Comparison of ENCODE assay signal across 14 mouse cellular contexts in genomic region chr17:31265171-31265572, GRCm38 (mm10). TPM values are rescaled to one million over a fixed set of nuclear protein-coding genes. Genes with fewer than 3 reads are reported as not detected.
DNase-seq lines count a peak whose midpoint lies in the region; ATAC-seq and TF ChIP-seq lines count a peak whose summit lies in the region.
"Had no signal": no experiment of that assay in that cellular context is flagged by ENCODE, and none has a peak within 500 bp of the region (broad histone marks: within the 10 kb centered on the region; RNA-seq: fewer than 3 reads in every experiment).

No protein-coding gene starts in this region.

- H3K9ac ChIP-seq in embryonic facial prominence, embryonic 14.5 days (ENCODE audit: low read depth, low read length) = no peak overlapping the region
- H3K9ac ChIP-seq: heart, embryonic 12.5 days; hindbrain, embryonic 15.5 days had no signal

- H3K4me1 ChIP-seq in thymus, adult 2 months (replicated peaks; ENCODE audit: control insufficient read depth, insufficient read depth, low read length) = peaks cover 22% of the 10 kb centered on the region
- 0 out of 2 replicates have a peak, but pooled peaks cover 3% of the 10 kb centered on the region for H3K4me1 ChIP-seq in embryonic facial prominence, embryonic 14.5 days (ENCODE audit: control insufficient read depth, insufficient read depth, low read length)
- H3K4me1 ChIP-seq: heart, embryonic 12.5 days had no signal

- no peaks in the 10 kb centered on the region for H3K9me3 ChIP-seq in embryonic facial prominence, embryonic 14.5 days (ENCODE audit: control insufficient read depth, low read length)
- H3K9me3 ChIP-seq: heart, embryonic 12.5 days; hindbrain, embryonic 15.5 days had no signal

- no peak for TF ChIP-seq POLR2A in thymus, adult 2 months (IDR thresholded peaks at IDR 0.05; ENCODE audit: control insufficient read depth, extremely low read depth, insufficient read depth, low read length, poor library complexity)

- 40% methylated on average over 3 of the region's 3 CpGs for WGBS in thymus, adult 2 months
- WGBS in embryonic facial prominence, embryonic 14.5 days = 8% methylated on average over 3 of the region's 3 CpGs

- no peaks in the 10 kb centered on the region for H3K27me3 ChIP-seq in thymus, adult 2 months (ENCODE audit: control insufficient read depth, insufficient read depth, low read length)
- H3K27me3 ChIP-seq in embryonic facial prominence, embryonic 14.5 days (replicated peaks; ENCODE audit: control insufficient read depth, insufficient read depth, low read length) = no peaks in the 10 kb centered on the region
- no peaks in the 10 kb centered on the region for H3K27me3 ChIP-seq in splenic B cell, adult 2 months (ENCODE audit: control insufficient read depth, insufficient read depth, low read length, poor library complexity, severe bottlenecking)
- H3K27me3 ChIP-seq: heart, embryonic 12.5 days; hindbrain, embryonic 15.5 days had no signal

- no peak for TF ChIP-seq CTCF in thymus, adult 2 months (IDR thresholded peaks at IDR 0.05; ENCODE audit: borderline replicate concordance, control insufficient read depth, extremely low read depth, insufficient read depth, low read length, poor library complexity)

- no peak overlapping the region for H3K27ac ChIP-seq in thymus, adult 2 months (ENCODE audit: control insufficient read depth, insufficient read depth, low read length)
- H3K27ac ChIP-seq in embryonic facial prominence, embryonic 14.5 days (replicated peaks; ENCODE audit: low read depth, low read length) = no peak overlapping the region
- H3K27ac ChIP-seq: hindbrain, embryonic 15.5 days; macrophage had no signal

- H3K36me3 ChIP-seq in thymus, adult 2 months (ENCODE audit: control insufficient read depth, insufficient read depth, low read length) = no peaks in the 10 kb centered on the region
- no peaks in the 10 kb centered on the region for H3K36me3 ChIP-seq in embryonic facial prominence, embryonic 14.5 days (ENCODE audit: control insufficient read depth, insufficient read depth, low read length)
- no peaks in the 10 kb centered on the region for H3K36me3 ChIP-seq in splenic B cell, adult 2 months (ENCODE audit: control insufficient read depth, insufficient read depth, low read length, poor library complexity, severe bottlenecking)
- H3K36me3 ChIP-seq: heart, embryonic 12.5 days; hindbrain, embryonic 15.5 days had no signal

- peak; percentile 65; the same call in 1 of the 2 replicates for ATAC-seq in embryonic facial prominence, embryonic 14.5 days (ENCODE audit: low read depth)

- no peak overlapping the region for H3K4me3 ChIP-seq in thymus, adult 2 months (ENCODE audit: control insufficient read depth, insufficient read depth, low read length)
- H3K4me3 ChIP-seq in embryonic facial prominence, embryonic 14.5 days (ENCODE audit: low read depth, low read length) = no peak overlapping the region
- H3K4me3 ChIP-seq: heart, embryonic 12.5 days; hindbrain, embryonic 15.5 days had no signal

- no peak overlapping the region for H3K4me2 ChIP-seq in embryonic facial prominence, embryonic 14.5 days (ENCODE audit: low read depth, low read length)
- H3K4me2 ChIP-seq: heart, embryonic 12.5 days; hindbrain, embryonic 15.5 days had no signal

- DNase-seq in embryo, embryonic 10 days (ENCODE audit: low spot score) = peak; percentile 42
- no peak for DNase-seq in embryo, embryonic 9.5 days (ENCODE audit: extremely low spot score)
- peak; percentile 37 for DNase-seq in thymus, adult 2 months
- no peak for DNase-seq in thymus, adult 18-20 months
- DNase-seq in embryonic facial prominence, embryonic 14.5 days (ENCODE audit: low spot score) = peak; percentile 69
- DNase-seq in splenic B cell, adult 2 months (ENCODE audit: low read depth, low spot score) = peak; percentile 63
- no peak for DNase-seq in layer of hippocampus, postnatal 10 days (ENCODE audit: low spot score in 2 of 2)
- DNase-seq in left cerebral cortex, adult 8-10 months (ENCODE audit: low spot score in 2 of 2) = no peak
- DNase-seq: kidney, postnatal 36 days; left cerebral cortex, postnatal 4 days had no signal

RNA-seq across cellular contexts. Expression of gene Rsph1, which starts 12.0 kb away (rescaled TPM):
- 0.29 and 0.51 TPM in 2 replicates for polyA plus RNA-seq in thymus, adult 2 months (2012; rRNA removed)
- 2.8 and 7.8 TPM in 2 replicates for polyA plus RNA-seq in embryonic facial prominence, embryonic 14.5 days (2014; fragmentation: Nextera tagmentation; extraction: Ambion mirVana)
- total RNA-seq in layer of hippocampus, postnatal 10 days (2021) = 10 to 100 TPM; 14.5 to 15.7 TPM
- 10 to 100 TPM; 14.0 to 23.9 (median 18.8) TPM for total RNA-seq in left cerebral cortex, adult 8-10 months (2022)

RNA-seq across cellular contexts. Expression of gene Slc37a1, which starts 21.4 kb away (rescaled TPM):
- polyA plus RNA-seq in thymus, adult 2 months (2012; rRNA removed) = 59.6 and 59.7 TPM in 2 replicates
- polyA plus RNA-seq in embryonic facial prominence, embryonic 14.5 days (2014; fragmentation: Nextera tagmentation; extraction: Ambion mirVana) = 3.2 TPM in 2 replicates
- total RNA-seq in layer of hippocampus, postnatal 10 days (2021) = 1 to 10 TPM; 6.4 to 6.6 TPM
- 10 to 100 TPM; 11.5 to 14.5 (median 12.8) TPM for total RNA-seq in left cerebral cortex, adult 8-10 months (2022)

RNA-seq across cellular contexts. Expression of gene Ubash3a, which starts 57.5 kb away (rescaled TPM):
- 95.5 and 126 TPM in 2 replicates for polyA plus RNA-seq in thymus, adult 2 months (2012; rRNA removed)
- 0.25 and 0.56 TPM in 2 replicates for polyA plus RNA-seq in embryonic facial prominence, embryonic 14.5 days (2014; fragmentation: Nextera tagmentation; extraction: Ambion mirVana)
- total RNA-seq in layer of hippocampus, postnatal 10 days (2021) = 1 to 10 TPM in 1 of 2 experiments, under 1 TPM in 1; 0.51 to 1.5 TPM
- total RNA-seq in left cerebral cortex, adult 8-10 months (2022) = not detected
- total RNA-seq: left cerebral cortex, postnatal 4 days had no signal
- polyA plus RNA-seq: C2C12; hindbrain, embryonic 15.5 days had no signal

Comparison
In these comparisons a context has a peak if more than half of its experiments do, and no peak if none do; other contexts are left out.
1. DNase-seq: peak in embryo, embryonic 10 days (single experiment), thymus, adult 2 months (single experiment), embryonic facial prominence, embryonic 14.5 days (single experiment) and splenic B cell, adult 2 months (single experiment); none in embryo, embryonic 9.5 days (single experiment), thymus, adult 18-20 months (0 of 2), layer of hippocampus, postnatal 10 days (0 of 2) and left cerebral cortex, adult 8-10 months (0 of 2).